Mouse (Mus musculus) myocyte (in vitro differentiated cells): ENCODE measurements at regions not wholly inside any gene's neighbourhood (a gene's known extent, or its start where the extent isn't known, plus 50 kb on each side); places are given as distances from the start of the nearest gene placed in this dataset.

Source experiments
- H3K27me3 ChIP-seq: one replicate; pipeline ENCODE4 v1.6.1; 2011; ENCODE audit not compliant: control insufficient read depth, insufficient read depth, insufficient read length
- H3K36me3 ChIP-seq: one replicate; pipeline ENCODE4 v1.6.1; 2011; ENCODE audit not compliant: control insufficient read depth, insufficient read depth
- H3K4me2 ChIP-seq: one replicate; pipeline ENCODE4 v1.6.1; 2011; ENCODE audit warnings: low read depth, control low read depth
- H3K4me3 ChIP-seq: one replicate; pipeline ENCODE4 v1.5.1; 2011; ENCODE audit warnings: mild to moderate bottlenecking, control low read depth, moderate library complexity
- H3K79me2 ChIP-seq: one replicate; pipeline ENCODE4 v1.6.1; 2011; ENCODE audit not compliant: control insufficient read depth, insufficient read depth
- H3ac ChIP-seq: one replicate; pipeline ENCODE4 v1.6.1; 2011; ENCODE audit not compliant: control insufficient read depth, insufficient read length
- MAX ChIP-seq: IDR thresholded peaks from one replicate; pipeline ENCODE4 v1.6.1; 2011; ENCODE audit warnings: low read depth, mild to moderate bottlenecking, control low read depth
- MYOD1 ChIP-seq, 3 experiments: IDR thresholded peaks; one replicate each; pipeline ENCODE4 v1.6.1; 2011; ENCODE audit warnings: control low read depth in 2 of 3, low read depth in 2 of 3, mild to moderate bottlenecking in 2 of 3, moderate library complexity in 1 of 3; ENCODE audit not compliant: insufficient read length in 2 of 3, control insufficient read depth in 1 of 3
- MYOG ChIP-seq, 3 experiments: IDR thresholded peaks; one replicate each; pipeline ENCODE4 v1.6.1; 2011; ENCODE audit warnings: control low read depth in 2 of 3, low read depth in 2 of 3, mild to moderate bottlenecking in 2 of 3; ENCODE audit not compliant: insufficient read length in 2 of 3, control insufficient read depth in 1 of 3, insufficient read depth in 1 of 3
- POLR2AphosphoS2 ChIP-seq: IDR thresholded peaks from one replicate; pipeline ENCODE4 v1.6.1; 2011; ENCODE audit warnings: low read depth, control low read depth; ENCODE audit not compliant: insufficient read length
- SRF ChIP-seq: IDR thresholded peaks from one replicate; pipeline ENCODE4 v1.6.1; 2011; ENCODE audit warnings: low read depth; ENCODE audit not compliant: control insufficient read depth, insufficient read length

DNA sequence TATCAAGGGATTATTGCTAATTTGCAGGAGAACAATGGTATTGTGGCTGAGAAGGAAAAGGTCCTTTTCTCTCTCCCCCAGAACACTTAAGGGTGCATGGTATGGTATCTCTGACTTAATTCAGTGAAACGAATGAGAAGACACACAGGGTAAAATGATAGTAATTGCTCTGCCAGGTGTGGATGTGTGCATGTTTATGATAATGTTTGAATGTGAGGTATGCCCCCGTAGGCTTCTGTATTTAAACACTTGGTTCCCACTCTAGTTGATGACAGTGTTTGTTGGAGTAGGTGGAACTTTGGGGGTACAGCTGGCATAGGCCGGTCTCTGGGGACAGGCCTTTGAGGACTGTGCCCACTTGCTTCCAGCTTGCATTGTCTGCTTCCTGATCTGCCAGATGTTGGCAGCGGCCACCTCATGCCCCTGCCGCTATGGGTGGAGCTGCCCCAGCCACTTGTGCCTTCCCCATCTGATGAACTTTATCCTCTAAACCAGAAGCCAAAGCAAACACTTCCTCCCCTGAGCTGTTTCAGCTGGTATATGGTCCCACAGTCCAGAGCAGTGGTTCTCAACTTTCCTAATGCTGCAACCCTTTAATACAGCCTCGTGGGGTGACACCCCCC is 53.0 kb upstream of the Egln3 start:
- Histone ChIP-seq H3K79me2 (no peaks in the 10 kb centered on the region), H3K36me3 (no peaks in the 10 kb centered on the region), H3K4me2 (no peak overlapping the region), H3ac (no peak overlapping the region), H3K4me3 (no peak overlapping the region), H3K27me3 (no peaks in the 10 kb centered on the region)
- TF ChIP-seq POLR2AphosphoS2, result no peak
- no peak for TF ChIP-seq MYOD1 (IDR thresholded peaks at IDR 0.05; ENCODE audit: control insufficient read depth in 1 of 3, insufficient read length in 2 of 3, low read depth in 2 of 3)
- TF ChIP-seq MAX, result no peak
- TF ChIP-seq SRF, result no peak
- peak in 1 of 3 experiments; percentile 8 for TF ChIP-seq MYOG (IDR thresholded peaks at IDR 0.05; ENCODE audit: control insufficient read depth in 1 of 3, insufficient read depth in 1 of 3, insufficient read length in 2 of 3, low read depth in 2 of 3)
